Mouse (Mus musculus): Measurements from ENCODE around the gene Trim38. TPM values are rescaled to one million over a fixed set of nuclear protein-coding genes. Genes with fewer than 3 reads are reported as not detected.
A peak's percentile ranks its signal among the peaks of the same experiment; 100 is the strongest.
"Not testable (repeated sequence)": the region's sequence is repeated elsewhere in the genome, so short reads cannot be mapped to it uniquely, and the experiment has no call there.

Trim38 gene
- total and polyA plus RNA-seq, 3 experiments = 0.11 TPM; not detected in 2

DNA sequence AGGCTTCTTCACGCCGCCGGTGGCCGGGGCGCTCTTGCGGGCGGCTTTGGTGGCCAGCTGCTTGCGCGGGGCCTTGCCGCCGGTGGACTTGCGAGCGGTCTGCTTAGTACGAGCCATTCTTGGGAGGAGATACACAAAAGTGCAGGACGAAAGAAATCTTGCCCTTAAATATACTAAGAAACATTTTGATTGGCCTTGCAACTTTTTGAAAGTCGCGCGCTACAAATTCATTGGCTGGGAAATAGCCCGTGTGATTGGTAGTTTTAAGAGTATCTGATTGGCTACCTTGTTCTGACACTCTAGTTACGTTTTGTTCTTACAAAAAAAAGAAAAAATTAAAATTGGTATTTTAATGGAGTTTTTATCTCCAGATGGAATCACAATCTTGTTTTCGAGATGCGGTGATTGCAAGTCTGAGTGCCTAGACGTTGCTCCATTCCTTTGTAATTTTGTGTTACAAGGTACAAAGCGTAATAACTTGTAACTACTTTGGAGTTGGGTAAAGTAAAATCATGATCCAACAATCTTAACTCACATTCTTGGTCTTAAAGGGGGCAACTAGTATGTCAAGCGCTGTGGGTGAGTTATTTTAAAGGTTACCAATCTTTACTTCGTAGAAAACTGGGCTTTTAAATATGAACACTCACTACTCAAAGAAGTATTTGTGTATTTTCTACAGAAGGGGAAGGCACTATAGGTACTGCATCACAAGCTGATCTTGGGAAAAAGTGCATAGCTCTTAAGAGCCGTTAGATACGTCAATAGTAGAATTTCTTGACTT, 24.1 kb upstream of the Trim38 start, which contains the start of gene Hist1h3c (continued):
- TF ChIP-seq JUND (conservative IDR thresholded peaks at IDR 0.05; ENCODE audit: low read depth, low read length) (no peak), HCFC1 (IDR thresholded peaks at IDR 0.05; ENCODE audit: low read depth, low read length) (peak; percentile 65), MEF2A (IDR thresholded peaks at IDR 0.05; ENCODE audit: borderline replicate concordance, low read depth, low read length) (0 out of 2 replicates have a peak, but pooled peaks have one; percentile 19), MAX (IDR thresholded peaks at IDR 0.05; ENCODE audit: low read length) (no peak), SMC3 (IDR thresholded peaks at IDR 0.05; ENCODE audit: low read depth, low read length) (no peak), ZKSCAN1 (IDR thresholded peaks at IDR 0.05; ENCODE audit: borderline replicate concordance, low read depth, low read length) (no peak), POLR2A (IDR thresholded peaks at IDR 0.05; ENCODE audit: low read depth, low read length) (peak; percentile 96), MAFK (IDR thresholded peaks at IDR 0.05; ENCODE audit: insufficient replicate concordance, low read length) (no peak)

GRCm38 (mm10) chr13:23746201-23747080, 23.3 kb upstream of the Trim38 start, which contains the start of gene Hist1h2bb:
Gene Hist1h2bb, plus strand, starts transcription at chr13:23746734.
- peak within 1 kb of the TSS; percentile 99 for H3K9ac ChIP-seq (ENCODE audit: insufficient read depth, low read depth)
- H3K4me3 ChIP-seq (replicated peaks in 1 of 3; ENCODE audit: low read depth in 2 of 3, low read length in 2 of 3, poor library complexity in 1 of 3) = peak within 1 kb of the TSS; percentile 4 to 49 (median 49)
- H3K4me1 ChIP-seq (ENCODE audit: control insufficient read depth in 1 of 2, insufficient read depth in 2 of 2) = peaks cover 3 to 45% of the 10 kb centered on the region in 2 experiments; a peak in 3 of 4 replicates
- H3K27me3 ChIP-seq (replicated peaks); in situ Hi-C loops (cut with MboI; ENCODE audit: low pct_ligation_motif_present, low pct_unique_long_range_greater_than_20kb, low sequenced_read_pairs); H3K36me3 ChIP-seq (replicated peaks in 1 of 2; ENCODE audit: control insufficient read depth in 1 of 2, insufficient read depth in 1 of 2, low read length in 1 of 2); H3K9me3 ChIP-seq (replicated peaks; ENCODE audit: low read length); H3K79me2 ChIP-seq (replicated peaks; ENCODE audit: control insufficient read depth, extremely low read depth, insufficient read depth, poor library complexity, severe bottlenecking): not testable (repeated sequence)
- TF ChIP-seq NRF1 (IDR thresholded peaks at IDR 0.05; ENCODE audit: low read depth, low read length) (peak; percentile 76), TCF12 (IDR thresholded peaks at IDR 0.05; ENCODE audit: low read depth, low read length) (peak; percentile 96), POLR2AphosphoS2 (IDR thresholded peaks at IDR 0.05; ENCODE audit: low read depth, low read length) (peak; percentile 99; the same call in 1 of the 2 replicates), POLR2A (IDR thresholded peaks at IDR 0.05; ENCODE audit: low read depth, low read length) (peak; percentile 97), SIN3A (IDR thresholded peaks at IDR 0.05; ENCODE audit: low read length) (peak; percentile 57; the same call in 1 of the 2 replicates), MEF2A (IDR thresholded peaks at IDR 0.05; ENCODE audit: borderline replicate concordance, low read depth, low read length) (peak; percentile 50; the same call in 1 of the 2 replicates), ZMIZ1 (IDR thresholded peaks at IDR 0.05; ENCODE audit: low read depth, low read length) (peak; percentile 99), CHD2 (IDR thresholded peaks at IDR 0.05; ENCODE audit: low read length) (peak; percentile 93), UBTF (IDR thresholded peaks at IDR 0.05; ENCODE audit: low read depth, low read length) (peak; percentile 94; the same call in 1 of the 2 replicates), NELFE (IDR thresholded peaks at IDR 0.05; ENCODE audit: low read depth, low read length) (peak; percentile 99), ELF1 (IDR thresholded peaks at IDR 0.05; ENCODE audit: low read depth, low read length) (0 out of 2 replicates have a peak, but pooled peaks have one; percentile 8), MXI1 (IDR thresholded peaks at IDR 0.05; ENCODE audit: low read depth, low read length) (peak; percentile 72), HCFC1 (IDR thresholded peaks at IDR 0.05; ENCODE audit: low read depth, low read length) (peak; percentile 63), TBP (conservative IDR thresholded peaks at IDR 0.05; ENCODE audit: low read depth, low read length) (peak; percentile 99), RCOR1 (conservative IDR thresholded peaks at IDR 0.05; ENCODE audit: low read depth, low read length) (peak; percentile 52)
- dilution Hi-C loops (cut with MboI; ENCODE audit: extremely low pct_ligation_motif_present, extremely low pct_unique_long_range_greater_than_20kb, low sequenced_read_pairs) = loop anchor here (10.0 kb wide), 1 partner anchor 52 kb away; the partner anchor contains the start of genes Hist1h1t and Hist1h4c
- DNase-seq (ENCODE audit: extremely low read depth) = peak; percentile 94
- H3K27ac ChIP-seq (ENCODE audit: insufficient read depth, low read depth) = peak within 1 kb of the TSS; percentile 99
- H3K4me2 ChIP-seq (ENCODE audit: insufficient read depth, low read depth, poor library complexity, severe bottlenecking) = peak within 1 kb of the TSS; percentile 93; the same call in 1 of the 2 replicates
